Mouse (Mus musculus): ENCODE results near the gene Pnrc1.

Pnrc1 gene

GRCm38 (mm10) chr4:33270386-33271314 lies 19.3 kb downstream of the Pnrc1 start:
- no peak for DNase-seq (ENCODE audit: extremely low spot score, low read depth, low spot score)

GRCm38 (mm10) chr4:33264979-33265726 lies 24.8 kb downstream of the Pnrc1 start:
- DNase-seq (ENCODE audit: extremely low spot score, low read depth, low spot score) = no peak

GRCm38 (mm10) chr4:33262897-33263296 lies 27.1 kb downstream of the Pnrc1 start:
- no peak for DNase-seq (ENCODE audit: extremely low spot score, low read depth, low spot score)

GRCm38 (mm10) chr4:33261311-33261753 lies 28.6 kb downstream of the Pnrc1 start:
- DNase-seq (ENCODE audit: extremely low spot score, low read depth, low spot score) = no peak

GRCm38 (mm10) chr4:33260311-33260710 lies 29.7 kb downstream of the Pnrc1 start:
- no peak for DNase-seq (ENCODE audit: extremely low spot score, low read depth, low spot score)

- no peak for DNase-seq (ENCODE audit: extremely low spot score, low read depth, low spot score)
These were observed 32.5 kb downstream of the Pnrc1 start for GRCm38 (mm10) chr4:33257263-33257964.

GRCm38 (mm10) chr4:33254706-33255105 lies 35.3 kb downstream of the Pnrc1 start:
- DNase-seq (ENCODE audit: extremely low spot score, low read depth, low spot score) = no peak

GRCm38 (mm10) chr4:33250867-33251266 lies 39.1 kb downstream of the Pnrc1 start:
- no peak for DNase-seq (ENCODE audit: extremely low spot score, low read depth, low spot score)

GRCm38 (mm10) chr4:33249716-33250230 lies 40.2 kb downstream of the Pnrc1 start:
- no peak for DNase-seq (ENCODE audit: extremely low spot score, low read depth, low spot score)

- peak; percentile 50 for DNase-seq (ENCODE audit: extremely low spot score, low read depth, low spot score)
These were observed 41.0 kb downstream of the Pnrc1 start for GRCm38 (mm10) chr4:33248915-33249314.

GRCm38 (mm10) chr4:33248062-33248889 lies 41.7 kb downstream of the Pnrc1 start:
- DNase-seq (ENCODE audit: extremely low spot score, low read depth, low spot score) = peak; percentile 96

GRCm38 (mm10) chr4:33247479-33248053 lies 42.4 kb downstream of the Pnrc1 start:
- peak; percentile 62 for DNase-seq (ENCODE audit: extremely low spot score, low read depth, low spot score)

- no peak for DNase-seq (ENCODE audit: extremely low spot score, low read depth, low spot score)
These were observed 44.0 kb downstream of the Pnrc1 start for GRCm38 (mm10) chr4:33245853-33246395.

- no peak for DNase-seq (ENCODE audit: extremely low spot score, low read depth, low spot score)
These were observed 46.0 kb downstream of the Pnrc1 start for GRCm38 (mm10) chr4:33243921-33244320.

GRCm38 (mm10) chr4:33243016-33243758 lies 46.8 kb downstream of the Pnrc1 start:
- no peak for DNase-seq (ENCODE audit: extremely low spot score, low read depth, low spot score)

- DNase-seq (ENCODE audit: extremely low spot score, low read depth, low spot score) = no peak
These were observed 47.4 kb downstream of the Pnrc1 start for GRCm38 (mm10) chr4:33242536-33242935.

GRCm38 (mm10) chr4:33230881-33231280 lies 59.1 kb downstream of the Pnrc1 start:
- no peak for DNase-seq (ENCODE audit: extremely low spot score, low read depth, low spot score)

GRCm38 (mm10) chr4:33229639-33230038 lies 60.3 kb downstream of the Pnrc1 start:
- no peak for DNase-seq (ENCODE audit: extremely low spot score, low read depth, low spot score)

- no peak for DNase-seq (ENCODE audit: extremely low spot score, low read depth, low spot score)
These were observed 62.8 kb downstream of the Pnrc1 start for GRCm38 (mm10) chr4:33227164-33227563.

Data from hindlimb bud, embryonic 11.5 days (tissue).